Comparison of ENCODE assay signal across 26 mouse cellular contexts in genomic region chrX:159018955-159019354, GRCm38 (mm10).
DNase-seq lines count a peak whose midpoint lies in the region; ATAC-seq and TF ChIP-seq lines count a peak whose summit lies in the region.
"Had no signal": no experiment of that assay in that cellular context is flagged by ENCODE, and none has a peak within 500 bp of the region (broad histone marks: within the 10 kb centered on the region; RNA-seq: fewer than 3 reads in every experiment).

No protein-coding gene starts in this region.

- no peak overlapping the region for H3K9ac ChIP-seq in hindbrain, embryonic 11.5 days (ENCODE audit: low read depth, low read length)
- no peak overlapping the region for H3K9ac ChIP-seq in midbrain, postnatal 0 days (replicated peaks; ENCODE audit: low read length, poor library complexity, severe bottlenecking)
- no peak overlapping the region for H3K9ac ChIP-seq in midbrain, embryonic 15.5 days
- H3K9ac ChIP-seq: heart, embryonic 12.5 days; heart, embryonic 15.5 days; hindbrain, embryonic 15.5 days had no signal

- no peak; the same call in 1 of the 2 replicates for ATAC-seq in cerebellum, adult (ENCODE audit: insufficient number of reproducible peaks, low FRiP score, low TSS enrichment)
- ATAC-seq in hindbrain, embryonic 11.5 days (ENCODE audit: low FRiP score) = 0 out of 2 replicates have a peak, but pooled peaks have one; percentile 40
- no peak for ATAC-seq in midbrain, postnatal 0 days (ENCODE audit: low FRiP score)
- ATAC-seq in midbrain, embryonic 15.5 days (replicated peaks) = no peak
- ATAC-seq: forebrain, embryonic 14.5 days; inflammation-experienced regulatory T-cells, adult 6 months; intestine, embryonic 16.5 days had no signal

- H3K27ac ChIP-seq in hindbrain, embryonic 11.5 days (ENCODE audit: low read depth, low read length) = no peak overlapping the region
- H3K27ac ChIP-seq in hindbrain, embryonic 10.5 days = no peak overlapping the region
- H3K27ac ChIP-seq in midbrain, postnatal 0 days (ENCODE audit: low read depth, low read length) = no peak overlapping the region
- H3K27ac ChIP-seq in midbrain, embryonic 15.5 days = no peak overlapping the region
- H3K27ac ChIP-seq: forebrain, embryonic 10.5 days; heart, embryonic 15.5 days; hindbrain, embryonic 15.5 days had no signal

- H3K27me3 ChIP-seq in hindbrain, embryonic 11.5 days (ENCODE audit: control insufficient read depth, insufficient read depth, low read length) = no peaks in the 10 kb centered on the region
- no peaks in the 10 kb centered on the region for H3K27me3 ChIP-seq in hindbrain, embryonic 10.5 days (ENCODE audit: insufficient read depth, poor library complexity, severe bottlenecking)
- H3K27me3 ChIP-seq in midbrain, postnatal 0 days (ENCODE audit: insufficient read depth, low read length) = no peaks in the 10 kb centered on the region
- H3K27me3 ChIP-seq in midbrain, embryonic 15.5 days (replicated peaks) = no peaks in the 10 kb centered on the region
- H3K27me3 ChIP-seq: heart, embryonic 12.5 days; heart, embryonic 15.5 days; hindbrain, embryonic 15.5 days had no signal

- peak; percentile 16 for DNase-seq in cerebellum, adult 9-10 months
- DNase-seq in hindbrain, embryonic 11.5 days (ENCODE audit: low spot score) = no peak
- no peak for DNase-seq in hindbrain, embryonic 10.5 days (ENCODE audit: low spot score)
- DNase-seq in midbrain, postnatal 0 days (ENCODE audit: low spot score) = peak; percentile 54
- DNase-seq in mesoderm, embryonic 11.5 days (ENCODE audit: low read depth, low spot score) = peak; percentile 10
- DNase-seq in adrenal gland, postnatal 4 days (ENCODE audit: low spot score in 2 of 2) = no peak
- DNase-seq: adrenal gland, adult 2 months; adrenal gland, postnatal 14 days; cerebellum, adult 11-12 months; cerebellum, adult 8-10 months; cerebellum, postnatal 25 days; gastrocnemius, postnatal 25 days; heart, adult 18-20 months; heart, postnatal 10 days; heart, postnatal 36 days; kidney, adult 18-20 months; kidney, adult 9 months had no signal

- WGBS in hindbrain, embryonic 11.5 days = 44% methylated on average over 1 of the region's 1 CpGs
- 45% methylated on average over 1 of the region's 1 CpGs for WGBS in hindbrain, embryonic 10.5 days
- 39% methylated on average over 1 of the region's 1 CpGs for WGBS in midbrain, postnatal 0 days
- 70% methylated on average over 1 of the region's 1 CpGs for WGBS in midbrain, embryonic 15.5 days

- no peaks in the 10 kb centered on the region for H3K4me1 ChIP-seq in hindbrain, embryonic 11.5 days (replicated peaks; ENCODE audit: control insufficient read depth, insufficient read depth, low read length)
- no peaks in the 10 kb centered on the region for H3K4me1 ChIP-seq in hindbrain, embryonic 10.5 days (replicated peaks)
- no peaks in the 10 kb centered on the region for H3K4me1 ChIP-seq in midbrain, postnatal 0 days (ENCODE audit: insufficient read depth, low read length)
- H3K4me1 ChIP-seq in midbrain, embryonic 15.5 days = no peaks in the 10 kb centered on the region
- H3K4me1 ChIP-seq: forebrain, embryonic 10.5 days; heart, embryonic 12.5 days; heart, embryonic 15.5 days; hindbrain, embryonic 15.5 days had no signal

- H3K9me3 ChIP-seq in hindbrain, embryonic 11.5 days (ENCODE audit: control insufficient read depth, low read length) = no peaks in the 10 kb centered on the region
- H3K9me3 ChIP-seq in hindbrain, embryonic 10.5 days = no peaks in the 10 kb centered on the region
- H3K9me3 ChIP-seq in midbrain, postnatal 0 days (ENCODE audit: low read length) = no peaks in the 10 kb centered on the region
- H3K9me3 ChIP-seq in midbrain, embryonic 15.5 days = no peaks in the 10 kb centered on the region
- H3K9me3 ChIP-seq: forebrain, embryonic 10.5 days; heart, embryonic 12.5 days; heart, embryonic 15.5 days; hindbrain, embryonic 15.5 days had no signal

- H3K4me3 ChIP-seq in hindbrain, embryonic 11.5 days (ENCODE audit: low read depth, low read length) = no peak overlapping the region
- no peak overlapping the region for H3K4me3 ChIP-seq in hindbrain, embryonic 10.5 days
- H3K4me3 ChIP-seq in midbrain, postnatal 0 days (ENCODE audit: low read depth, low read length) = no peak overlapping the region
- H3K4me3 ChIP-seq in midbrain, embryonic 15.5 days = no peak overlapping the region
- H3K4me3 ChIP-seq: forebrain, embryonic 10.5 days; heart, embryonic 12.5 days; heart, embryonic 15.5 days; hindbrain, embryonic 15.5 days had no signal

- no peak overlapping the region for H3K4me2 ChIP-seq in hindbrain, embryonic 11.5 days (replicated peaks; ENCODE audit: low read depth, low read length)
- H3K4me2 ChIP-seq in midbrain, postnatal 0 days (ENCODE audit: low read depth, low read length, poor library complexity, severe bottlenecking) = no peak overlapping the region
- no peak overlapping the region for H3K4me2 ChIP-seq in midbrain, embryonic 15.5 days
- H3K4me2 ChIP-seq: heart, embryonic 12.5 days; heart, embryonic 15.5 days; hindbrain, embryonic 15.5 days had no signal

- no peaks in the 10 kb centered on the region for H3K36me3 ChIP-seq in hindbrain, embryonic 11.5 days (ENCODE audit: control insufficient read depth, insufficient read depth, low read length)
- no peaks in the 10 kb centered on the region for H3K36me3 ChIP-seq in hindbrain, embryonic 10.5 days
- H3K36me3 ChIP-seq in midbrain, postnatal 0 days (ENCODE audit: insufficient read depth, low read length) = no peaks in the 10 kb centered on the region
- H3K36me3 ChIP-seq in midbrain, embryonic 15.5 days (replicated peaks) = no peaks in the 10 kb centered on the region
- H3K36me3 ChIP-seq: forebrain, embryonic 10.5 days; heart, embryonic 12.5 days; heart, embryonic 15.5 days; hindbrain, embryonic 15.5 days had no signal

- no peak for TF ChIP-seq CTCF in midbrain, postnatal 0 days (IDR thresholded peaks at IDR 0.05)

Comparison
In these comparisons a context has a peak if more than half of its experiments do, and no peak if none do; other contexts are left out.
1. DNase-seq: peak in cerebellum, adult 9-10 months (single experiment), midbrain, postnatal 0 days (single experiment) and mesoderm, embryonic 11.5 days (single experiment); none in hindbrain, embryonic 11.5 days (single experiment), hindbrain, embryonic 10.5 days (single experiment) and adrenal gland, postnatal 4 days (0 of 2).